Mouse (Mus musculus): ENCODE data around the gene Jag2.

The Jag2 gene

DNA sequence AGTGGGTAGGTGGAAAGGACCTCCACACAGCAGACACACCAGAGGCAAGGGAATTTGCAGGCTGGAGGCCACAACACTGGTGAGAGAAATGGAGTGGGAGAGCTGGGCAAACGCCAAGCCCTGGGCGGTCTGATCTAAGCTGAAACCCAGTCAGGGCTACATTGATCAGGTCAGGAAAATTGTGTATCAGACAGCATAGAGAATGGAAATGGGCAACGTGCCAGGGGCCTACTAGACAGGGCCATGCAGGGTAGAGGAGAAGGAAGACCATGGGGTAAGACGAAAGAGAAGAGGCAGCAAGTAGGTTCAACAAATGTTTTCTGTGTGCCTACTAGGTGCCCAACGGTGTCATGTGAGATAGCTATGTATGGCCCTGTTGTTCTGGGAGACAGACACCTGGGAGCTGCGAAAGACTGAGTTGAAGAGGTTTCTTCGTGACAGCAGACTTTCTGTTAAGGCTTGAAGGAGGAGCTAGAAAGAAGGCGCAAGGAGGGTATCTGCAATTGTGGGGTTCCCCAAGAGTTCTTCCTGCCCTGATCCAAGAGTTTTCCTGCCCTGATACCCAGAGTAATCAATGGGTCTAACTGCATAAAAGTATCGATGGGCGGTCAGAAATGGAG is 11.7 kb upstream of the Jag2 start:
- no peak for DNase-seq (ENCODE audit: low read depth, low spot score)

DNA sequence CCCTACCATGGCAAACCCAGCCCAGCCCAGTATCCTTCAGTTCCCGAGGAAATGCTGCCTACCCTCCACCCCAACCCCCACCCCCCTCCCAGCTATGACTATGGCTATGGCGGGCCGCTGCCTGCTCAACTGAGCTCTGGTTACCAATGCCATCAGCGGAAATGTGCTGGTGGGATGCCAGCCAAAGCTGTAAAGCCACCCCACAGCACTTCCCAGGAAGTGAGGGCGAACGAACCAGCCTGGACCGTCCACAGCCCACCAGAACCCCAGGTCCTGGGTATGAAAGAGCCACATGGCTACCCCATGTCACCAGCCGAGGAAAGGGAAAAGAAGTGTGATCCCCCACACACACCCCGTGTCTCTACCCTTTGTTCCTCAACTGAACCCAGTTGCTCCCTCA is 11.1 kb upstream of the Jag2 start:
- no peak for DNase-seq (ENCODE audit: low read depth, low spot score)

- no peak for DNase-seq (ENCODE audit: low read depth, low spot score)
These were observed 10.7 kb upstream of the Jag2 start for GRCm38 (mm10) chr12:112940238-112940637.

DNA sequence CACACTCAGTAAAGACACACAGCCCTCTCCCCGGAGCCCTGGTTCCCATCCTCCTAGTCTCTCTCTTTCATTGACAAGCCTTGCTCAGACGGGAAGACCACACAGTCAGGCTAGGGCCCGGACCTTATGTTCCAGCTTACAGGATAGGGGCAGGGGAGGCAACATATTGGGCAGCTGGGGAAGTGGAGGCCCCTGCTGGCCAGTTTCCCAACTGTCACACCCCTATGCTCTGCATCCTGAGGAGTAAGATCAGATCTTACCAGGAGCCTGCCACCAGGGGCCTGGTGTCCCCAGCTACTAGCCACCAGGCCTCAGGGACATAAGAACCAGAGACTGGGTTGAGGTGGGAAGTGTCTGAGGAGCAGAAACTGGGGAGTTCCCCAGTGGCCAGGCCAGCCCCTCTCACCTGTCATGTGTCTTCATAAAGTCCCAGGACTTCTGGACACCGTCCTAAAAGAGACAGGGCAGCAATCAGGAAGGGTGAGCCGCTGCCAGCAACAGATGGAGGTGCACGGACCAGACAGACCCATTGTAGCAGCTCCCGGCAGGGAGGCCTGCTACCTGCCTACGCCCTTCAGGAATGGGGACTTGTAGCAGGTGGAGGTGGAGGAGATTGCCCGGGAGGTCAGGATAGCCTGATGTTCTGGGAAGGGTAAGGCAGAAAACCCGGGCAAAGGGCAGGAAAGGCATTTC is 9.4 kb upstream of the Jag2 start:
- DNase-seq (ENCODE audit: low read depth, low spot score), result no peak

GRCm38 (mm10) chr12:112938366-112938765 is 8.8 kb upstream of the Jag2 start:
- DNase-seq (ENCODE audit: low read depth, low spot score), result no peak

DNA sequence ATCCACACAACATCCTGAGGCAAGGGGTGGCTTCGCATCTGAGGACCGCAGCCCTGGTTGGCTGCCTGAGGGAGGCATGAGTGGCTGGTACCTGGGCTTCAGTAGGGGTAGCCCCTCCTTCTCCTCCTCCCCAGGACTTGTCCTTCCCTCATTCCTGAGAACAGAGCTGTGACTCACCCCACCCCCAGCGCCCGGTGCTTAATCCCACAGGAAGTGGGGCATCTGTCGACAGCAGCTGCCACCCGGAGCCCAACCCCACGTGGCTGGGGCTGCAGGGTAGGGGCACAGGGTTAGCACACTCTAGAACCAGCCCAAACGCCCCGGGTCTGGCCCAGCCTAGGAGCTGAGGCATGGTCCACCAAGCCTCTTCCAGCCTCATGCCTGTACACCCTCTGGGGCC is 8.3 kb upstream of the Jag2 start:
- no peak for DNase-seq (ENCODE audit: low read depth, low spot score)

DNA sequence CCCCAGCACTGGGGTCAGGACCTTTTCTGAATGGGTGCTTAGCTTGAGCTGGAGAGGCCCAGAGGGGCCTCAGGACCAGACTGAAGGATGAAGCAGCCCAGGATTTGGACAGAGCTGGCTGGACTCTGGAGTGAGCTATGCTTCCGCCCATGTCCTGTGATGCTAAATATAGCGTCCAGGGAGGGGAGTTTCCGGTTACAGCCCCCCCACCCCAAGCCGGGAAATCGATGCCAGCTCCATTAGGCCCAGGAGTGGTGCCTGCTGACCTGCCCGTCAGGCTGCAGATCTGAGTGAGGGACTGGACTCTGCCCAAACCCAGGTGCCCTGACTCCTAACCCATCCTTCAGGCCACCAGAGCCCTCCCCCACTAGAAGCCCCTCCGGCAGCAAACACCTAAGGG is 3.1 kb upstream of the Jag2 start:
- DNase-seq (ENCODE audit: low read depth, low spot score), result no peak

- no peak for DNase-seq (ENCODE audit: low read depth, low spot score)
These were observed 955 bp downstream of the Jag2 start for GRCm38 (mm10) chr12:112928401-112929241.

DNA sequence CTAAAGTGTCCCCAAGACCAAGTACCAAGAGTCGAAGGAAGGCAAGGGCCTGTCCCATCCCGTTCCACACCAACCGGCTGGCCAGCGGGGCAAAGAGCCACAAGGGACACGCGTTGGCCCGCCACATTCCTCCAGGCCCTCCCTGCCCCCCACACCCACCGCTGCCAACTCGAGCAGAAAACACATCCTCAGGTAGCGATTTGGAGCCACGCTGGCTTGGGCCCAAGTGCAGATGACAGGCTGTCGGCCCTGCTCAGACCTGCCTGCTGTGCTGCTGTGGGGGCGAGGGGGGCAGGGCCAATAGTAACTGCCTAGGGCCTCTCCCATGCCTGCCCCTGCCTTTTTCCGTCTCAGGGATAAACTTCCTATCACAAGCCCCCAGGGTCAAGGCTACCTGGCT is 2.3 kb downstream of the Jag2 start:
- DNase-seq (ENCODE audit: low read depth, low spot score), result no peak

GRCm38 (mm10) chr12:112925950-112926349 is 3.6 kb downstream of the Jag2 start:
- no peak for DNase-seq (ENCODE audit: low read depth, low spot score)

GRCm38 (mm10) chr12:112922541-112922940 is 7.0 kb downstream of the Jag2 start:
- no peak for DNase-seq (ENCODE audit: low read depth, low spot score)

- DNase-seq (ENCODE audit: low read depth, low spot score), result no peak
These were observed 8.1 kb downstream of the Jag2 start for GRCm38 (mm10) chr12:112921518-112921917.

GRCm38 (mm10) chr12:112917906-112918305 is 11.7 kb downstream of the Jag2 start:
- DNase-seq (ENCODE audit: low read depth, low spot score), result no peak

GRCm38 (mm10) chr12:112917486-112917885 is 12.1 kb downstream of the Jag2 start:
- no peak for DNase-seq (ENCODE audit: low read depth, low spot score)

- DNase-seq (ENCODE audit: low read depth, low spot score), result no peak
These were observed 12.7 kb downstream of the Jag2 start for GRCm38 (mm10) chr12:112916698-112917400.

DNA sequence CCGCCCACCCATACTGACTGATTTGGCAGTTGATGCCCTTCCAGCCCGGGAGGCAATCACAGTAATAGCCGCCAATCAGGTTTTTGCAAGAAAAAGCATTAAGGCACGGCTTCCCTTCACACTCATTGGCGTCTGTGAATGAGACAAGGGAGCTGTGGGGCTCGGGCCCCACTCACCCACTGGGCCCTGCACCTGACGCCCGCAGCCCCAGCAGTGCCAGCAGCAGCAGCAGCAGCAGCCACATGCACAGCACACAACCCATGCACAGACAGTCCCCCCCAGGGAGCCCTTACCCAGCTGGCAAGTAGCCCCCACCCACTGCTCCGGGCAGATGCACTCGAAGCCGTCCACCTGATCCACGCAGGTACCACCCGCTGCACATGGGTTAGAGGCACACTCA is 14.0 kb downstream of the Jag2 start:
- no peak for DNase-seq (ENCODE audit: low read depth, low spot score)

- DNase-seq (ENCODE audit: low read depth, low spot score), result no peak
These were observed 15.0 kb downstream of the Jag2 start for GRCm38 (mm10) chr12:112914527-112914926.

GRCm38 (mm10) chr12:112912951-112913745 is 16.4 kb downstream of the Jag2 start:
- DNase-seq (ENCODE audit: low read depth, low spot score), result no peak

GRCm38 (mm10) chr12:112911701-112912100 is 17.9 kb downstream of the Jag2 start:
- no peak for DNase-seq (ENCODE audit: low read depth, low spot score)

- DNase-seq (ENCODE audit: low read depth, low spot score), result no peak
These were observed 20.6 kb downstream of the Jag2 start for GRCm38 (mm10) chr12:112908991-112909390.

DNA sequence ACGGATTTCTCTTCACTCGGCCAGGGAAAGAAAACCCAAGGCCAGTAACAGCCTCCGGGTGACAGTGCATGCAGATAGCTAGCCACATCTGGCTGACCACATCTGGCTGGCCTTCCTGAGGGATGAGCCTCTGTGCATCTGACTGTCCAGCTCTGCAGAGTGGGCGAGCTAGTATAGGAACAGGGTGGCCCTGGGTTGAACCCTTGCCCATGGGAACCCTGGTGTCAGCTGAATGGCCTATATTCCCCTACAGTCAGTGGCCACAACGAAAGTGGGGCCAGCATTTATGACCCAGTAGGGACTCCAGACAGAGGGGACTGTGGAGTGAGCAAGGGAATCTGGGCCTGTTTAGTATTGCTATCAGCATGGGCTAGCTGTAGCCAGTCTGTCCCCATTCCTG is 24.6 kb downstream of the Jag2 start:
- DNase-seq (ENCODE audit: low read depth, low spot score), result no peak

Measured in embryo, embryonic 11.5 days (tissue).